Mouse (Mus musculus): Measurements from ENCODE around the gene Utrn. TPM values are rescaled to one million over a fixed set of nuclear protein-coding genes. Genes with fewer than 3 reads are reported as not detected.

Gene Utrn
- polyA plus RNA-seq (2017; shearing (Covaris generic)), result 305 TPM

GRCm38 (mm10) chr10:12869029-12869671 is at the start of gene Utrn:
Gene Utrn, minus strand, starts transcription at chr10:12869365.

Other genes with a start within 250 kb of the Utrn start
- gene Stx11, start 94.9 kb upstream of the Utrn start, polyA plus RNA-seq (2017; shearing (Covaris generic)), result 28.3 TPM
- gene Sf3b5, start 136.0 kb upstream of the Utrn start, polyA plus RNA-seq (2017; shearing (Covaris generic)), result 30.2 TPM
- gene Plagl1, start 191.1 kb upstream of the Utrn start, polyA plus RNA-seq (2017; shearing (Covaris generic)), result 9.9 TPM

Measured in CD4-positive, CD25-positive, alpha-beta regulatory T cell (primary cell).